Mouse (Mus musculus) C2C12 (cell line): ENCODE results near the gene Olfr1278. TPM values are rescaled to one million over a fixed set of nuclear protein-coding genes. Genes with fewer than 3 reads are reported as not detected.

Experiments
- H3K27me3 ChIP-seq: one replicate; pipeline ENCODE4 v1.6.1; 2011; ENCODE audit not compliant: control insufficient read depth, insufficient read depth, insufficient read length
- H3K36me3 ChIP-seq: one replicate; pipeline ENCODE4 v1.6.1; 2011; ENCODE audit not compliant: control insufficient read depth, insufficient read depth
- H3K4me3 ChIP-seq: one replicate; pipeline ENCODE4 v1.5.1; 2011; ENCODE audit warnings: mild to moderate bottlenecking, control low read depth; ENCODE audit not compliant: poor library complexity, insufficient read depth, severe bottlenecking
- H3K79me2 ChIP-seq: one replicate; pipeline ENCODE4 v1.6.1; 2011; ENCODE audit not compliant: control insufficient read depth, insufficient read depth
- H3K79me3 ChIP-seq: one replicate; pipeline ENCODE4 v1.6.1; 2011; ENCODE audit warnings: low read depth, control low read depth
- H3ac ChIP-seq: one replicate; pipeline ENCODE3; 2011; ENCODE audit warnings: low read depth; ENCODE audit not compliant: control insufficient read depth, insufficient read length
- CEBPB ChIP-seq: IDR thresholded peaks from one replicate; pipeline ENCODE4 v1.6.1; 2011; ENCODE audit warnings: low read depth, mild to moderate bottlenecking, control low read depth, moderate library complexity
- CTCF ChIP-seq: IDR thresholded peaks from one replicate; pipeline ENCODE4 v1.5.1; 2011; ENCODE audit not compliant: control insufficient read depth, insufficient read depth, insufficient read length
- FOSL1 ChIP-seq: IDR thresholded peaks from one replicate; pipeline ENCODE4 v1.8.0; 2011; ENCODE audit warnings: mild to moderate bottlenecking, low read length; ENCODE audit not compliant: poor library complexity, insufficient read depth, severe bottlenecking
- MAX ChIP-seq: IDR thresholded peaks from one replicate; pipeline ENCODE4 v1.6.1; 2011; ENCODE audit warnings: mild to moderate bottlenecking, control low read depth
- MYOD1 ChIP-seq: IDR thresholded peaks from one replicate; pipeline ENCODE4 v1.6.1; 2011; ENCODE audit warnings: low read depth; ENCODE audit not compliant: control insufficient read depth, insufficient read length
- MYOG ChIP-seq: IDR thresholded peaks from one replicate; pipeline ENCODE4 v1.6.1; 2011; ENCODE audit not compliant: control insufficient read depth, insufficient read length; ENCODE audit errors: extremely low read depth
- USF1 ChIP-seq: IDR thresholded peaks from one replicate; pipeline ENCODE4 v1.6.1; 2011; ENCODE audit warnings: low read depth, mild to moderate bottlenecking, control low read depth, moderate library complexity
- long read RNA-seq, 2 experiments: library from polyadenylated mRNA; unstranded; transcript quantifications; one replicate each; pipeline ENCODE4 v2.0.0; 2019 to 2020
- polyA plus RNA-seq: library from polyadenylated mRNA; unstranded; fragments of >200 nt; fragmentation: generic; extraction: Trizol; gene quantifications from one replicate; pipeline ENCODE4 v1.2.1, GENCODE M21; 2012; ENCODE audit warnings: missing spikeins

The Olfr1278 gene
- not detected for polyA plus RNA-seq
- long read RNA-seq, experiment 1 = 0 reads
- long read RNA-seq, experiment 2 = 0 reads

DNA sequence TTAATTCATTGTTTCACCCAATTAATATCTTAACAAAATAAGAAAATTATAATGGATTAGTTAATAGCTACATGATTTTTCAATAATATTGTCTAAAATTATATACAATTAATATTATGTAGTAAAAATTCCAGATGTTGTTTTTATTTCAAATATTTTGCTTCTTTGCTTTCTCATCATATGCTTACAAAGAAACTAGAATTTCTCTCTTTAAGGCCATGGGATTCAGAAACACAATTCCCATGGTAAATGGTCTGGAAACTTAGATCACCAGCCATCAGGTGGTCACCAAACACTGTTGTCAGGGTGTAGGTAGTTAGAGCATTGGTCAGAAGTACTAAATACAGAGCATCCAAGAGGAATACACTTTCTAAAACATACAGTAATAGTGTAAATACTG is at the start of gene Olfr1278:
TSS of gene Olfr1278 (plus strand) at position 301 of the 400 bp plus-strand sequence.
- Histone ChIP-seq H3K79me3 (no peaks in the 10 kb centered on the region), H3K79me2 (no peaks in the 10 kb centered on the region), H3ac (no peak within 1 kb of the TSS), H3K4me3 (no peak within 1 kb of the TSS), H3K27me3 (no peaks in the 10 kb centered on the region), H3K36me3 (no peaks in the 10 kb centered on the region)
- TF ChIP-seq CTCF = no peak
- no peak for TF ChIP-seq MYOG
- no peak for TF ChIP-seq MYOD1
- no peak for TF ChIP-seq USF1
- no peak for TF ChIP-seq FOSL1
- no peak for TF ChIP-seq CEBPB
- no peak for TF ChIP-seq MAX

DNA sequence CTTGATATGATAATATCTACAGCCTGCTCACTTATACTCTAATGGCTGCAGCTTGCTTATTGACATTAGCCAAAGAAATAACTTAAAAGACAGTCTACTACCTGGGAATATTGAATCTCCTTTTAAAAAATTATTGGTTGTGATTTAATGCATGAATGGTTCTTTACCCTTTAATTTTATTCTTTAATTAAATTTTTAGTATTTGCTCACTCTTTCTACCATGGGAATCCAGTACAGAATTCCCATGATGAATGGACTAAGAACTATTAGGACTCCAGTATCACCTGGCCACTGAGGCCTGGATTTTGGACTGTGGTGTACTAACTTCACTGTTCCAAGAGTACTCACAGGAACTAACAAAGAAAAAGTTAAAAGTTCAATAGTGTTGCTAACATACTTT is 35.7 kb upstream of the Olfr1278 start, which contains the start of gene Olfr1276:
TSS of gene Olfr1276 (plus strand) at position 301 of the 400 bp plus-strand sequence.
- no peak for TF ChIP-seq MYOG
- TF ChIP-seq MYOD1 = no peak
- TF ChIP-seq CTCF = no peak
- TF ChIP-seq CEBPB = no peak
- no peak for TF ChIP-seq FOSL1
- no peak for TF ChIP-seq MAX
- no peak for TF ChIP-seq USF1
- no peaks in the 10 kb centered on the region for H3K79me3 ChIP-seq
- H3K36me3 ChIP-seq = no peaks in the 10 kb centered on the region

DNA sequence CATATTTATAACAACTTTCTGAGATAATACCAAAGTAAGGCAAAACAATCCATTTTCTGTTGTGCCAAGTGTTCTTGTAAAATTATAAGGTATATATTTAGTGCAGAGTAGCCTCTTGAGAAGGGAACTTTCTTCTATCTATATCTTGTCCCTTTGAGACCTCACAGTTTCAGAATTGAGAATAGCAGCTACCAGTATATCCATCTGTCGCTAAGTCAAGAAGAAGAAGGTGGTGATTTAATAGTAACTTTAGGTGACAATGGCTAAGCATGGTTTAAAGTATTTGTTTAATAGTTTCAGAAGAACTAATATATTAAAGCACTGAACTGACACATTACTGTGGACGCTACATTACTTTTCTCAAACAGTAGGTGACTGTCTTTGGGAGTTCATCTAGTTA is 15.9 kb upstream of the Olfr1278 start, which contains the start of gene Olfr1277:
TSS of gene Olfr1277 (minus strand) at position 101 of the 400 bp plus-strand sequence.
- H3K27me3 ChIP-seq = no peaks in the 10 kb centered on the region
- no peak within 1 kb of the TSS for H3ac ChIP-seq
- no peaks in the 10 kb centered on the region for H3K79me2 ChIP-seq
- H3K4me3 ChIP-seq = no peak within 1 kb of the TSS
- H3K36me3 ChIP-seq = no peaks in the 10 kb centered on the region
- no peak for TF ChIP-seq MYOG
- TF ChIP-seq CTCF = no peak
- H3K79me3 ChIP-seq = no peaks in the 10 kb centered on the region

More for the DNA sequence above, 35.7 kb upstream of the Olfr1278 start, which contains the start of gene Olfr1276:
- no peak within 1 kb of the TSS for H3K4me3 ChIP-seq
- no peak within 1 kb of the TSS for H3ac ChIP-seq
- no peaks in the 10 kb centered on the region for H3K79me2 ChIP-seq
- no peaks in the 10 kb centered on the region for H3K27me3 ChIP-seq

DNA sequence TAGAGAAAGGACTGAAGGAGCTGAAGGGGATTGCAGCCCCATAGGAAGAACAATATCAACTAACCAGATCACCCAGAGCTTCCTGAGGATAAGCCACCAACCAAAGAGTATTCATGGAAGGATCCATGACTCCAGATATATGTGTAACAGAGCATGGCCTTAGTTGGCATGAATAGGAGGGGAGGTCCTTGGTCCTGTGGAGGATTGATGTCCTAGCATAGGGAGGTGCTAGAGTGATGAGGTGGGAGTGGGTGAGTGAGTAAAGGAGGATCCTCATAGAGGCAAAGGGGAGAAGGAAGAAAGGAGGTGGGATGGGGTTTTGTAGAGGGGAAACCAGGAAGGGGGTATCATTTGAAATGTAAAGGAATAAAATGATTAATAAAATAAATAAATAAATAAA is 8.6 kb downstream of the Olfr1278 start:
- Histone ChIP-seq H3ac (no peak overlapping the region), H3K79me3 (no peaks in the 10 kb centered on the region)

DNA sequence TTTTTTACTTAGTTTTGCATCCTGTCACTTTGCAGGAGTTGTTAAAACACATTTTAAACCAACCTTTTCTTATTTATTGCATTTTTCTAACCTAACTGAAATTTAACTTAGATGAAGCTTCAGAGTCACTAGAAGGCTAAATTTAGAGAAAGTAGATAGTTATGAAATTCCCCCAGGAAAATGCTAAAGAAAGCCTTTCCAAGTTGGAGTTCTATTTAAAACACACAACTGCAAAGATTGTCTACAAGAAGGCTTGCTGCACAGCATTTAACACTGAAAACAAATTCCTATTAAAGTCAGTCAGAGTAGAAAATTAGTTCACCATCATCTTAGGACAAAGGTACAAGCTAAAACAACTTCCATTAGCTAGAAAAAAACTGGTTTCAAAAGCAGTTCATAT is 10.4 kb downstream of the Olfr1278 start, which contains the start of gene Olfr1279:
TSS of gene Olfr1279 (plus strand) at position 262 of the 400 bp plus-strand sequence.
- TF ChIP-seq USF1 (no peak), MAX (no peak), CTCF (no peak), FOSL1 (no peak), MYOG (no peak), MYOD1 (no peak), CEBPB (no peak)

More for the DNA sequence above, 8.6 kb downstream of the Olfr1278 start:
- no peak for TF ChIP-seq CTCF
- TF ChIP-seq USF1 = no peak
- no peak for TF ChIP-seq MYOG
- no peak for TF ChIP-seq FOSL1
- no peak for TF ChIP-seq MYOD1
- TF ChIP-seq MAX = no peak
- no peak for TF ChIP-seq CEBPB
- Histone ChIP-seq H3K36me3 (no peaks in the 10 kb centered on the region), H3K27me3 (no peaks in the 10 kb centered on the region), H3K79me2 (no peaks in the 10 kb centered on the region), H3K4me3 (no peak overlapping the region)

DNA sequence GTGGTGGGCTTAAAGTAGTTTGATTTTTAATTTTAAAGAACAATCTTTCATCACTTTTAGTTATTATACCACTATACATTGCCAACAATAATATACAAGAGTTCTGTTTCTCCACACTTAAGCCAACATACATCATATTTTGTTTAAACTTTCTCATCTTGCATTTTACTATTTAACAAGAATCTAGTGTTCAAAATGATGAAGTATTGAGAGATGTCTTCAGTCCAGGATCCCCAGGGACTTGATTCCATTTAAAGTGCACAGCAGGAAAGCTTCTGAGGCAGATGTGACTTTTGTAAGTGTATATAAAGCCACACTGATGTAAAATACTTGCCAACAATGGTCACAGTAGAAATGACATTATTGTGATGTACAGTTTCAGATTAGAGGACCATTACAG is 23.8 kb downstream of the Olfr1278 start, which contains the start of gene Olfr1280:
TSS of gene Olfr1280 (plus strand) at position 301 of the 400 bp plus-strand sequence.
- Histone ChIP-seq H3K79me2 (no peaks in the 10 kb centered on the region), H3K27me3 (no peaks in the 10 kb centered on the region), H3K79me3 (no peaks in the 10 kb centered on the region), H3K4me3 (no peak within 1 kb of the TSS), H3K36me3 (no peaks in the 10 kb centered on the region), H3ac (no peak within 1 kb of the TSS)
- TF ChIP-seq FOSL1 = no peak
- no peak for TF ChIP-seq USF1
- TF ChIP-seq MYOG = no peak
- TF ChIP-seq MYOD1 = no peak
- no peak for TF ChIP-seq CEBPB
- TF ChIP-seq CTCF = no peak
- no peak for TF ChIP-seq MAX

More for the DNA sequence above, 10.4 kb downstream of the Olfr1278 start, which contains the start of gene Olfr1279:
- Histone ChIP-seq H3K36me3 (no peaks in the 10 kb centered on the region), H3K27me3 (no peaks in the 10 kb centered on the region), H3K4me3 (no peak within 1 kb of the TSS), H3K79me3 (no peaks in the 10 kb centered on the region), H3ac (no peak within 1 kb of the TSS), H3K79me2 (no peaks in the 10 kb centered on the region)
